Mouse (Mus musculus) left cerebral cortex, postnatal 14 days (tissue): ENCODE results near the gene Acvrl1. TPM values are rescaled to one million over a fixed set of nuclear protein-coding genes. Genes with fewer than 3 reads are reported as not detected.

ENCODE experiments used
- DNase-seq, 2 experiments: peaks; one replicate each; pipeline ENCODE4 v3.0.0; 2021 to 2022; ENCODE audit warnings: low spot score in 2 of 2, mixed read lengths in 1 of 2
- intact Hi-C: fragments of 180-260 bp; cut with DNase I; formaldehyde crosslinking; loops from one replicate; pipeline ENCODE4 v1.15.1; 2025
- microRNA-seq, 2 experiments: library from miRNA; unstranded; fragments of <30 nt; microRNA quantifications; one replicate each; pipeline ENCODE4 v1.2.0; 2022
- total RNA-seq, 2 experiments: library from RNA; stranded (reverse); gene quantifications; 2 replicates each; pipeline ENCODE4 v1.2.3; 2021

The Acvrl1 gene
- total RNA-seq, 2 experiments from 2014 or later = 12.9 to 17.1 TPM

DNA sequence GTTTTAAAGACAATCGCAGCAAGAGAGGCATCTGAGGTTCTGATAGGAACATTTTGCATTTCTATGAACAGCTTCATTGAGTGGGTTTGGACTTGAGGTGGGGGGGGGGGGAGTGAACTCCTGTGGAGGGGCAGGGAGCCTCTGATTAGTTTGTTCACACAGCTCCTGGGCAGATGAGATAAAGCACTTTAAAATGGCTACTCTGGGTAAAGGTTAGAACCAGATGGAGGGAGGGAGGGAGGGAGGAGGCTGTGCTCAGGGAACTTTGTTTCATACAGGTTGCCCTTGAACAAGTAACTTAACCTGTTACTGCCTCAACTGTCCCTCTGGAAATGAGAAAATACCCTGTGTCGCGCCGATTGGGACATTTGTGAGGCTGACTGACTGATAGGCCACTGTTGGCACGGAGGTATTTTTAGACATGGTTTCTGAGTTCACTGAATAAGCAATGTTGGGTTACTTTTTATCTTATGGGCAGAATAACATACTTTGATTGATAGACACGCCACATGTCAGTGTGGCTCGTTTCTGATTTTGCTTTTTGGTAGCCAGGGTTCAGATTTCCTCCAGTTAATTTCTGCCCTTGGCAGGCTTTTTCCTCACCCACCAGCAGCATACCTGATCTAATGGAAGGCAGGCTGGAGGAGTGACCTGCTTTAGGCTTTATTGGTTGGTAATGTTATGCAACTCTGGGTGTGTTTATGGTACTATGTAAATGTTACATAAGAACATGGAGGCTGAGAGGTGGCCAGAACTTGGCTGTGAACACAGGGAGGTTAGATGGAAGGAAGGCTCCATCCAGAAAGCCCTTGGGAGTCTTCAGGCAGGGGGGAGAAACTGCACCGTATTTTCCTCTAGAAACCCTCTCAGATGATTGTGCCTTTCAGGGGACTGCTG lies 48.7 kb downstream of the Acvrl1 start:
- intact Hi-C loops = no loop called here
- DNase-seq = no peak

DNA sequence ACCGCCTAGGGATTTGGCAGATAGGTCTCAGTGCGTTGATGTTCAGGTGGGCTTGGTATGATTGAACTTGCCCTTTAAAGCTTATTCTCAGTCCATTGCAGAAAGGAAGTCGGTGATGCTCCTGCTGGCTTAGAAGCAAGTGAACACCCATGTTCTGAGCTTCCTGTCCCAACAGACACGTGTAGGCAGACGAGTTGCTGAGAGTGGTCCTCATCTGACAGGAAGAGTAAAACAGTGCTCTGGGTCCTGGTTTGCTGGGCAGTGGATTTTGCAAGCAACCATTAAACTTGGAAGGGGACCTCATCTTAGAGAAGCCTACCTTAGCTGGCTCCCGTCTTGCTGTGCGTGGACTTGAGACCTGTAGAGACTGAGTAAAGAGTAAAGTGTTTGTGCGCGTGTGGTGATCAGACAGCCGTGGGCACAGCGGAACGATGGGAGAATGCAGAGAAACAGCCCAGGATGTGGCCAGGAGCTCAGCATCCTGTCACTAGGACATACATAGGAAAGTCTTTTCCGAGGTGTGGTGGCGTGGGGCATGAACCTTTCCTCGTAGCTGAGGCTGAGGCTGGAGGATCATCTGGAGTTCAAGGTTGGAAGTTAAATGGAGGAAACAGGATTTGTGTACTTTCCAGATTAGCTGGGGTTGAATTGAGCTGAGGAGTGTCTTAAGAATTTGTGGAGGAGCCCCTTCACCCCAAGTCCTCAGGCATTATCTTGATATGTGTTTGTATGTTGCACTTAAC lies 52.2 kb downstream of the Acvrl1 start:
- no peak for DNase-seq
- intact Hi-C loops = no loop called here

DNA sequence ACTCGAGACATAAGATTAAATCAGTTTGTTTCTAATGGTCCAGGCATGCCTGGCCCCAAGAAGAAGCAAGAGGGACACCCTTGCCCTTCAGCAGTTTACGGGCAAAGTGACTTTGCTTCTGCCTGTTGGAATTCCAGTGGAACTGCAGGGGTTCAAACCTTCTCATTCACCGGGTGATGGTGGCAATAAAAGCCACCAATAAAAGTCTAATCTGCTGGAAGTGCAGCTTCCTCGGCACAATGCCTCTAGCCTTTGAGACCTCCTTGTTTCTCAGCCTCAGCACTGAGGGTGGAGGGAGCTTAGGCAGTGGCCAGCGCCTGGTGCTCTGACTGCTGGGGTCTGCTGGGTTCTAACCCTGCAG lies 52.8 kb downstream of the Acvrl1 start:
- no peak for DNase-seq
- intact Hi-C loops = no loop called here

DNA sequence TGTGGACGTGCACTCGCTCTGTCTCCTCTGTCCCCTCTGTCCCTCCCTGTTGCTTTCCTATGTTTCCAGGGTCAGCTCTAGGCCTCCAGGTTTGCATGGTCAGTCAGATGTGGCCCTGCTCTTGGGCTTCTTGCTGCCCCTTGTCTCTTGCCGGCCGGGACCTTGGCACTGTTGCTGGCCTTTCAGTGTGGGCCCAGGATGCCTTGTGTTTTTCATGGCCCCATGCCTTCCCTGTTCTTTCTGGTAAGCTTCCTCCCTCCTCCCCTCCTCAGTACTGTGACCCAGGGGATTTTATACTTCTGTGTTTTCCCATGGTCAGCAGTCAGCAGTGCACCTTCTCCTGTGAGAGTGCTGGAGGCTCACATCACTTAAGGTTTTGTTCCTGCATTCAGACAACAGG lies 53.2 kb downstream of the Acvrl1 start:
- no peak for DNase-seq
- intact Hi-C loops = no loop called here

DNA sequence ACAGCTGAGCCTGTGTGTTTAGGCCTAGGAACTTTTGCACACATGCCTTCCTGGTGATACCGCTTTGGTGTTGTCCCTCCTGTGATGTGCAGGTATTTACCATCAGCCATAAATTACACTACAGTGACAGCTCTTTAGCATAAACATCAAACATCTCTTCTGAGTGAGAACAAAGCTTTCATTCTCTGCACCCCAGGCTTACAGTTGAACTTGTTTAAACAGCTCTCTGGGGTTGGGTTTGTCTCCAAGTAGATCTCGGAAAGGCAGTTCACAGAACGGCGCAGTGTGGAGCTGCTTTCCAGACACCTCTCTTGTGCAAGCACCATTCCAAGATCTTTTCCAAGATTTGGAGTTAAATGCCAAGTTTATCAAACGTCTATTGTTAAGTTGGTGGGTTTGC lies 54.4 kb downstream of the Acvrl1 start:
- intact Hi-C loops = no loop called here
- no peak for DNase-seq

DNA sequence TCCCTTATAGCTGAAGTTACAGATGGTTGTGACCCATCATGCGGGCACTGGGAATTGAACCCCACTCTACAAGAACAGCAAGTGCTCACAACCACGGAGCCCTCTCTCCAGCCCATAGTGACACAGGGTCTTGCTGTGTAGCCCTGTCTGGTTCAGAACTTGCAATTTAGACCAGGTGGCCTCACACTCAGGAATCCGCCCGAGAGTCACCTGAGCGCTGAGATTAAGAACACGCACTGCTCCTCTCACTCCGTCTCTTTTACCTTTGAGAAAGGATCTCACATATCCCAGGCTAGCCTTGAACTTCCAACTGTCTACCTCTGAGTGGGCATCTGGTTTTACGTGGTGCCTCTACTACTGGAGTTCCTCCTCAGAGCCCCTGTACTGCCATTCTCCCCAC lies 56.0 kb downstream of the Acvrl1 start:
- intact Hi-C loops = no loop called here
- DNase-seq = no peak

DNA sequence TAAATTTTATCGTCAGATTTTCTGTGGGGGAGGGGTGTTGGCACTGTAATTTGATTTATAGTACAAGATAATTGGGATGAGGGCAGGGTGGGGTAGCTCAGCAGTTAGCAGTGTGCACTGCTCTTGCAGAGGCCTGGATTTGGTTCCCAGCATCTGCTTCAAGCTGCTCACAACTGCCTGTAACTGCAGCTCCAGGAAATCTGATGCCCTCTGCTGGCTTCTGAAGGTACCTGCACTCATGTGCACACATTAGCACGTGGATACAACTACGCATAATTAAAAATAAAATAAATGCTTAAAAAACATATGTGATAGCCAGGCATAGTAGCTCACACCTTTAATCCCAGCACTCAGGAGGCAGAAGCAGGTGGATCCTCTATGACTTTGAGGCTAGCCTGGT lies 57.2 kb downstream of the Acvrl1 start:
- intact Hi-C loops = no loop called here
- no peak for DNase-seq

DNA sequence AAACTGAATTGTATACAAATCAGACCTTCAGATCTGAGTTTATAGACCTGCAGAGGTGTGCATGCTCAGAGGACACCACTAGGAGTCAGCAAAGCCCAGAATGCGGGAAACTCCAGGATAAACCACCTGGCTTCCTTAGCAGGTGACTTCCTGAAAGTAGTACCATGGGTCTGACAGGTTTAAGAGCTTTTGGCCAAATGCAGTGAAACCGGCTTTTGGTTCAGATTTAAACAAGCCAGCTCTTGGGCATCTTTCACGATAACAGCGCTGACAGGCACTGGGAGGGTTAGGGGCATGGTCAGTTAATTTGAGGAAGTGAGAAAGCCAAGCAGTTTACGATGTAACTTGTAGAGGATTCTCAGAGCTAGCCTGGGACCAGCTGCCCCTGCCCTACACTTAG lies 59.6 kb downstream of the Acvrl1 start:
- intact Hi-C loops = no loop called here
- no peak for DNase-seq

DNA sequence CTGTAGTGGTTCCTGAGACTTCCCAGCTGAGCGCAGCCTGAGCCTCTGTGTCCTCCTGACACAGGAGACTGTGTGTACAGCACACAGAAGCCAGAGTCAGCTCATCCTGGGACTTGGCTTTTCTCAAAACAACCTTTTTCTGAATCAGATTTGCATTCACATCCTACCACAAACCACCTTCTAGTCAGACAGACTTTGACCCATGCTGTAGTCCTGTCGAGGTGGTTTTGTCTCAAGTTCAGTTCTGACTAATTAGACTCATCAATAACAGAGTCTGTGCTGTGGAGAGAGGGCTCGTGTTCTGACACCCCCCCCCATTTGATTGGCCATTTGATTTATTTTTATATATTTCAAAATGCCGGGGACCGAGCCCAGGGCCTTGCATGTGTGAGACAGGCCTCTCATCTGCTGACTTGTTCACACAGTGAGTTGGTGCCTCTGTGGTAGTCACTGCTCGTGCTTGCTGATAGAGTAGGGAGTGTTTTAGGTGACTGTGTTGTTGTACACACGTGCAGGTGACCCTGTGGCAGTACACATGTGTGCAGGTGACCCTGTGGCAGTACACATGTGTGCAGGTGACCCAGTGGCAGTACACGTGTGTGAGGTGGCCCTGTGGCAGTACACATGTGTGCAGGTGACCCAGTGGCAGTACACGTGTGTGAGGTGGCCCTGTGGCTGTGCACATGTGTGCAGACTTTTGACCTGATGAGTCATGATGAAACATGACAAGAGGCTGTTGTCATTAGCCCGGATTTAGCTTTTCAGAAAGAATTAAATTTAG lies 61.8 kb downstream of the Acvrl1 start:
- intact Hi-C loops = no loop called here
- DNase-seq = no peak

DNA sequence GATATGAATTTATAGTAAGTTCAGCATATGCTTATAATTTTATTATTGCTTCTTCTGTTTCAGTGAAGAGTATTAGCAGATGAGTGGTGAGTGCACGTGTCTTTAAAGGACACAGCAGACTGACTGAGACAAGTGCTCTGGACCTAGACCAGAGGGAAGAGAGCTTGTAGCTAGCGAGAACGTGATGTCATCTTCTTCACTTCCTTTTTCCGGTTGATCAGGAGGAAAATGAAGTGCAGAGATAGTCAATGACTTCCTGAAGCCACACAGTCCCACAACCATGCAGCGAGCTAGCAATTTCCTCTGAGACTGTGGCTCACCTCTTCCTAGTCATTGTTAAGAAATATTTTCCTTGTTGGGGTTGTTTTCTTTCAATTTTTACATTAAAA lies 62.4 kb downstream of the Acvrl1 start:
- DNase-seq = no peak
- intact Hi-C loops = no loop called here

DNA sequence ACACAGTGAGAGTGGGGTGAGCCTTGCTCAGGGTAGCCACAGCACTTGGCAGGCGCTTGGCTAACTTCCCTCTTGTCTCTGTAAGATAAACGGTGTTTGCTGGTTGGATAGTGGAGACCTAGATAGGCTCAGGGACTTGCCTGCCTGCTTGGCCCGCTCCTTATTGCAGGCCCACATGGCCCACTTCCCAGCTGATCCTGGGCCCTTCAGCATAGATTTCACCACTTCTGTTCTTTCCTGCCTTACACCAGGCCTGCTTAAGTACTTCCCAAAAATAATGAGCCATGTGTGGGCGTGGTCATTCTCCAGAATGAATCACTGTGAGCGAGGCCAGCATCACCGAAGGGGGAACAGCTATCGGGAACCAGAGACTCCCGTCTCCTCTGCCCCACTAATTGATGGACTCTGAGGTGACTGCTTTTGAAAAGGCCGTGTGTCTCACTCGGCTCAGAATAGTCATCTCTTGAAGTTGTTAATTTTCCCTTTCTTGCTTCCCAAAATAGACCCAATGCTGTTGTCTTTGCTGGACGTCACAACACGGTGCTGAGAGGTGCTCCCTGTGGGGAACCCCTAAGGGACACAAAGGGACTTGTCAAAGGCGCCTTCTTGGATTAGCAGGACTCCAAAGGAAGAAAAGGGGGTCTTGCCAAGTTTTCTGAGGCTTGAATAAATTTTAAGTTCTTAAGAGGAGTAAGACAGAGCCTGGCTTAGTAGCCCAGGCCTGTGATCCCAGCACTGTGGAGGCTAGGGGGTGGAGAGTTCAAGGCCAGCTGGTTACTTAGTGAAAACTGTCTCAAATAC lies 63.3 kb downstream of the Acvrl1 start:
- no peak for DNase-seq
- intact Hi-C loops = no loop called here

DNA sequence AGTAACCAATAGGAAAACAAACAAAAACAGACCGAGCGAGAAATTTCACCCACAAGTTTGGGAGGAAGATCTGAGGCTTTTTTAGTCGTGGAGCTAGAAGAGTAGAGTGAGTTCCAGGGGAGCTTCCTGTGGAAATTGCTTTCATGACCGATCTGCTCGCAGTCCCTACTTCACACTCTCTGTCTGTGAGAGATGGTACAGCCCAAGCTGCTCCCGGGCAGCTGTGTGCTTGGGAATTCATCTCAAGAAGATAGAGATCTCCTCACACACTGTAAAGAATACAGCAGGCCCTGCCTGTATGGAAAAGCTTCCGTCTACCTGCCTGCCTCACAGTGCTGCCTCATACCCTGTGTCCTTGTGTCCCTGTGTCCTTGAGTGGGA lies 63.9 kb downstream of the Acvrl1 start:
- DNase-seq = peak in 1 of 2 experiments; percentile 69
- intact Hi-C loops = no loop called here

DNA sequence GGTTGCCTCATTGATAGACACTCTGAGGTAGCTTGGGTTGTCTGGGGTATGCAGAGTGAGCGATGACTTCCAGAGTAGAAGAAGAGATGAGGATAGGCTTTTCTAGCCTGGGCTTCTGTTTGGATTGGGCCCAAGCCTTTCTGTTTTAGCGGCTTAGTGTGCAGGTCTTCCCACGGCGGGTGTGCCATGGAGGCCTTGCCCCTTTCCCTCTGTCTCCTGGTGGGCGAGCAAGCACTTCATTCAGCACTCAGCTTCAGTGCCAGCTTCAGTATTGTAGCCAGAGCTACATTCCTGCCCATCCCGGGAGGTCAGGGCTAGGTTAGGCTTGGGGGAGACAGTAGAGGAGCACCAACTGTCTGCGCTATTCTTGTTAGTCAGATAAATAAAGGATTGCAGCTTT lies 64.3 kb downstream of the Acvrl1 start:
- no peak for DNase-seq
- intact Hi-C loops = no loop called here

DNA sequence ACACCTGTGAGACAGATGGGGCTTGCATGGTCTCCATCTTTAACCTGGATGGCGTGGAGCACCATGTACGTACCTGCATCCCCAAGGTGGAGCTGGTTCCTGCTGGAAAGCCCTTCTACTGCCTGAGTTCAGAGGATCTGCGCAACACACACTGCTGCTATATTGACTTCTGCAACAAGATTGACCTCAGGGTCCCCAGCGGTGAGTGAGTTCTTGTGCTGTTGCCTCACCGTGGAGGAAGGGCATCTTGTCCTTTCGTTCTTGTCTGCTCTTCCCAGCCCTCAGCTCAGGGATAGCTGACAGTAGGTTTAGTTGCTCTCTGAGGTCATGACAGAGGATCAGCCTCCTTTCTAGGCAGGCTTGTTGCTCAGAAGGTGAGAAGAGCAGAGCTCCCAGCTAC lies 65.6 kb downstream of the Acvrl1 start:
- DNase-seq = no peak
- intact Hi-C loops = no loop called here

Small RNA genes lying within 50 kb of the gene (microRNA-seq; reads per million reads assigned to microRNA genes)
- gene Mir6962 = 6.3 to 6.7 reads per million in 2 experiments

Other genes starting within 250 kb of the Acvrl1 start
- gene Gm47841, start 81.1 kb upstream of the Acvrl1 start, total RNA-seq = not detected
- gene Fignl2, start 50.0 kb upstream of the Acvrl1 start, total RNA-seq = 1 to 10 TPM in 1 of 2 experiments, under 1 TPM in 1; 0.99 to 1.5 TPM
- gene Ankrd33, start 12.8 kb upstream of the Acvrl1 start, total RNA-seq = under 1 TPM in 1 of 2 experiments, not detected in 1; 0.21 TPM
- 100 to 1,000 TPM; 112 to 121 TPM for gene Acvr1b, start 45.5 kb downstream of the Acvrl1 start, total RNA-seq
- 10 to 100 TPM; 58.2 to 67.1 TPM for gene Grasp, start 95.7 kb downstream of the Acvrl1 start, total RNA-seq
- gene Nr4a1, start 125.7 kb downstream of the Acvrl1 start, total RNA-seq = 10 to 100 TPM; 65.6 to 78.4 TPM
- gene Atg101, start 155.8 kb downstream of the Acvrl1 start, total RNA-seq = 10 to 100 TPM; 38.5 to 43.2 TPM
- gene 6030408B16Rik, start 164.7 kb downstream of the Acvrl1 start, total RNA-seq = under 1 TPM; 0.24 to 0.49 TPM
- 1 to 10 TPM; 1.6 to 1.9 TPM for gene Krt80, start 241.6 kb downstream of the Acvrl1 start, total RNA-seq